Mouse (Mus musculus) thymus, adult 2 months (tissue): ENCODE data around the gene Gimap8. TPM values are rescaled to one million over a fixed set of nuclear protein-coding genes. Genes with fewer than 3 reads are reported as not detected.
A peak's percentile ranks its signal among the peaks of the same experiment; 100 is the strongest.

ENCODE experiments used
- DNase-seq: peaks from one replicate; pipeline ENCODE4 v3.0.0; 2021
- H3K27ac ChIP-seq: fragments of 200-500 bp; 2 replicates; pipeline ENCODE4 v1.5.1; 2012; ENCODE audit warnings: low read length, control low read depth; ENCODE audit not compliant: control insufficient read depth, insufficient read depth
- H3K27me3 ChIP-seq: fragments of 200-500 bp; 2 replicates; pipeline ENCODE4 v1.6.1; 2012; ENCODE audit warnings: mild to moderate bottlenecking, low read length, moderate library complexity, mixed read lengths; ENCODE audit not compliant: control insufficient read depth, insufficient read depth
- H3K36me3 ChIP-seq: fragments of 200-500 bp; 2 replicates; pipeline ENCODE4 v1.6.1; 2012; ENCODE audit warnings: mild to moderate bottlenecking, low read length, moderate library complexity; ENCODE audit not compliant: control insufficient read depth, insufficient read depth
- H3K4me1 ChIP-seq: fragments of 200-500 bp; replicated peaks from 2 replicates; pipeline ENCODE4 v1.6.1; 2012; ENCODE audit warnings: low read length; ENCODE audit not compliant: control insufficient read depth, insufficient read depth
- H3K4me3 ChIP-seq: fragments of 200-500 bp; 2 replicates; pipeline ENCODE4 v1.5.1; 2012; ENCODE audit warnings: mild to moderate bottlenecking, low read length, control low read depth, moderate library complexity; ENCODE audit not compliant: control insufficient read depth, insufficient read depth
- CTCF ChIP-seq: fragments of 200-500 bp; IDR thresholded peaks from 2 replicates; pipeline ENCODE4 v1.5.1; 2012; ENCODE audit warnings: mild to moderate bottlenecking, control low read depth, low read length, moderate library complexity, borderline replicate concordance; ENCODE audit not compliant: control insufficient read depth, poor library complexity, insufficient read depth; ENCODE audit errors: extremely low read depth
- POLR2A ChIP-seq: fragments of 200-500 bp; IDR thresholded peaks from 2 replicates; pipeline ENCODE4 v1.6.1; 2012; ENCODE audit warnings: mild to moderate bottlenecking, low read length, control low read depth, moderate library complexity; ENCODE audit not compliant: control insufficient read depth, poor library complexity, insufficient read depth; ENCODE audit errors: extremely low read depth
- WGBS: fragments of 180-500 bp; shearing (Covaris S2); methylation state at CpG from one replicate; pipeline ENCODE4 v1.1.7; 2018; 5-methylcytosine and 5-hydroxymethylcytosine counted together
- polyA plus RNA-seq: library from polyadenylated mRNA; depleted of rRNA; stranded (reverse); fragments of >200 nt; gene quantifications from 2 replicates; pipeline ENCODE4 v1.2.3, GENCODE M21; 2012; rRNA removed

The Gimap8 gene
- polyA plus RNA-seq, 1 experiment = 29.8 TPM

DNA sequence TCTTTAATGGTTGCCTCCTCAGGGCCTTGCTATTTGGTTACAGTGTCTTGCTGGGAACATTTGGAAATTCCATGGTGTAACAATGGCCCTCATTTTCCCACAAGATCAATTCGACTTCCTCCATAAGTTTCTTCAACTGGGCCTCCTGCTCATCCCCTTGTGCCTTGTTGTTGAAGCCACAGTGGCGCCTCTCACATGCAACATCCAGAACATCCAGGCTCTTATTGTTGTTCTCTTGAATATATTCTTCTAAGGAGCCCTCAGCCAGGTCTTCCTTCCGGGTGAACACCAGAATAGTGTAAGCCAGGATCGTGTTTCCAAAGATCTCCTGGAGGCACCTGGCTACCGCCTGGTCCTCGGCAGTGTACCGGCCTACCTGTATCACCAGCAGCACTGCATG is 55.1 kb downstream of the Gimap8 start:
- DNase-seq = no peak
- TF ChIP-seq POLR2A (no peak), CTCF (no peak)
- no peaks in the 10 kb centered on the region for H3K27me3 ChIP-seq
- peak overlapping the region; percentile 2; the same call in 1 of the 2 replicates for H3K27ac ChIP-seq
- H3K4me3 ChIP-seq = no peak overlapping the region
- 94% methylated on average over 7 of the region's 7 CpGs for WGBS
- peaks cover 44% of the 10 kb centered on the region for H3K36me3 ChIP-seq
- H3K4me1 ChIP-seq = peaks cover 44% of the 10 kb centered on the region

DNA sequence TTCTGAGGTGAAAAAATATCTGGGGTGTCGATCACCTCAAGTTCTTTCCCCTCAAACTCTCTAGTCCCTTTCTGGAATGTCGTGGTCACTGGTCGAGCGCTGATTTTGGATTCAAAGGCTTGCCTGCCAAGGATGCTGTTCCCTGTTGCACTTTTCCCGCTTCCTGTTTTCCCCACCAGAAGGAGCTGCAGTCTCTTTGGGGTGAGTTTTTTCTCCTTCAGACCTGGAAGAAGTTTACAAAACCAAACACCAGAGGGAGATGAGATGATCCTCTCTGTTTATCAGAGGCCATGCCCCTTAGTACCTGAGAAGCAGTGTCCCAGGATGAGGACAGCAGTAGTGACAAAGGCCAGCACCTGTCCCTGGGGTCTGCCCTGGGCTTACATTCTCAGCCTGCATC is 55.6 kb downstream of the Gimap8 start:
- peak overlapping the region; percentile 24; the same call in 1 of the 2 replicates for H3K27ac ChIP-seq
- H3K4me3 ChIP-seq = no peak overlapping the region
- H3K36me3 ChIP-seq = peaks cover 44% of the 10 kb centered on the region
- TF ChIP-seq CTCF = no peak
- TF ChIP-seq POLR2A = no peak
- H3K27me3 ChIP-seq = no peaks in the 10 kb centered on the region
- H3K4me1 ChIP-seq = peaks cover 44% of the 10 kb centered on the region
- 87% methylated on average over 5 of the region's 5 CpGs for WGBS
- DNase-seq = no peak

DNA sequence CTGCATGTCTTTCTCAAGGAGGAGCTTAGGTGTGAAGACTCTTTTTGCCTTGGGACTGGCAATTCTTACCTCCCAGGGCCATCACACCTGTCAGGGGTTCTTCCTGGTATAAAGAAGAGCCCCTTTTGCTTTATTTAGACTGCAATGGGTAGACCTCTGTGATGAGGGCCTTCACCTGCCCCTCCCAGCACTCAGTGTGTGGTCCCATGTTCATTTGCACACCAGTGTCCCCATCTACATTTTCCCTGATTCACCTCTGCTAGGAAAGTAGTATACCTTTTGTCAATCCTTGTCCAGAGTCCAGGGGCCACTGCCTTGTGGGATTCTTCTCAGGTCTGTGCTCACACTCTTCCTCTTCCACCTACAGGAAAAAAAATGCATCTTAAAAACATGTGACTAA is 57.1 kb downstream of the Gimap8 start:
- Histone ChIP-seq H3K36me3 (peaks cover 44% of the 10 kb centered on the region), H3K4me1 (peaks cover 40% of the 10 kb centered on the region), H3K27me3 (no peaks in the 10 kb centered on the region), H3K27ac (no peak overlapping the region), H3K4me3 (no peak overlapping the region)
- no peak for DNase-seq
- no peak for TF ChIP-seq POLR2A
- no peak for TF ChIP-seq CTCF

- Histone ChIP-seq H3K27ac (peak overlapping the region; percentile 82), H3K4me1 (peaks cover 33% of the 10 kb centered on the region), H3K27me3 (no peaks in the 10 kb centered on the region), H3K36me3 (peaks cover 43% of the 10 kb centered on the region), H3K4me3 (peak overlapping the region; percentile 52)
- WGBS = 24% methylated on average over 3 of the region's 3 CpGs
- TF ChIP-seq CTCF = no peak
- no peak for TF ChIP-seq POLR2A
- DNase-seq = no peak
Observed at GRCm38 (mm10) chr6:48706130-48706529, 59.1 kb downstream of the Gimap8 start.

Other genes starting within 250 kb of the Gimap8 start
- gene Zfp467, start 201.4 kb upstream of the Gimap8 start, polyA plus RNA-seq = 29.4 and 30.2 TPM in 2 replicates
- gene Sspo, start 199.0 kb upstream of the Gimap8 start, polyA plus RNA-seq = 29.3 and 35.4 TPM in 2 replicates
- 3.3 and 4.7 TPM in 2 replicates for gene Atp6v0e2, start 109.6 kb upstream of the Gimap8 start, polyA plus RNA-seq
- gene Lrrc61, start 92.4 kb upstream of the Gimap8 start, polyA plus RNA-seq = 41.4 and 58.7 TPM in 2 replicates
- 17.5 and 28.8 TPM in 2 replicates for gene Rarres2, start 74.4 kb upstream of the Gimap8 start, polyA plus RNA-seq
- gene Gm45021, start 57.6 kb upstream of the Gimap8 start, polyA plus RNA-seq = not detected in 2 replicates
- gene Repin1, start 53.4 kb upstream of the Gimap8 start, polyA plus RNA-seq = 35.3 and 40.2 TPM in 2 replicates
- gene Gm44965, start 53.3 kb upstream of the Gimap8 start, polyA plus RNA-seq = not detected in 2 replicates
- 8.2 and 10.2 TPM in 2 replicates for gene Zfp775, start 45.2 kb upstream of the Gimap8 start, polyA plus RNA-seq
- 1.5 and 1.7 TPM in 2 replicates for gene AI854703, start 20.5 kb upstream of the Gimap8 start, polyA plus RNA-seq
- gene Gimap9, start 28.9 kb downstream of the Gimap8 start, polyA plus RNA-seq = 42.5 and 49.6 TPM in 2 replicates
- gene Gimap4, start 37.3 kb downstream of the Gimap8 start, polyA plus RNA-seq = 43.0 and 64.0 TPM in 2 replicates
- 72.9 and 82.4 TPM in 2 replicates for gene Gimap6, start 61.0 kb downstream of the Gimap8 start, polyA plus RNA-seq
- 0.36 and 0.88 TPM in 2 replicates for gene Gm28053, start 71.4 kb downstream of the Gimap8 start, polyA plus RNA-seq
- gene Gimap7, start 71.4 kb downstream of the Gimap8 start, polyA plus RNA-seq = 3.8 and 6.3 TPM in 2 replicates
- gene Gimap1, start 91.8 kb downstream of the Gimap8 start, polyA plus RNA-seq = 94.7 and 98.1 TPM in 2 replicates
- gene Gimap5, start 99.0 kb downstream of the Gimap8 start, polyA plus RNA-seq = 34.0 and 35.3 TPM in 2 replicates
- gene Gimap3, start 123.6 kb downstream of the Gimap8 start, polyA plus RNA-seq = 48.2 and 61.3 TPM in 2 replicates
- 67.0 and 84.8 TPM in 2 replicates for gene Tmem176a, start 193.7 kb downstream of the Gimap8 start, polyA plus RNA-seq
- 206 and 265 TPM in 2 replicates for gene Tmem176b, start 194.3 kb downstream of the Gimap8 start, polyA plus RNA-seq
- 10.5 and 11.7 TPM in 2 replicates for gene Aoc1, start 225.7 kb downstream of the Gimap8 start, polyA plus RNA-seq